Mouse (Mus musculus) hindbrain, embryonic 11.5 days (tissue): ENCODE data around the gene Rplp1. TPM values are rescaled to one million over a fixed set of nuclear protein-coding genes. Genes with fewer than 3 reads are reported as not detected.

ENCODE experiments used
- ATAC-seq: fragments of 200-750 bp; cut with Nextera tagmentation; 2 replicates; pipeline ENCODE4 v1.8.0; 2017; ENCODE audit warnings: mild to moderate bottlenecking, moderate TSS enrichment, moderate library complexity; ENCODE audit not compliant: low FRiP score
- DNase-seq: peaks from one replicate; pipeline ENCODE4 v3.0.0-alpha.2; 2015; ENCODE audit warnings: low spot score
- H3K27ac ChIP-seq: fragments of 300-500 bp; sonication (generic); 2 replicates; pipeline ENCODE4 v1.5.1; 2014; ENCODE audit warnings: mild to moderate bottlenecking, low read depth, low read length
- H3K27me3 ChIP-seq: fragments of 300-500 bp; sonication (generic); 2 replicates; pipeline ENCODE4 v1.6.1; 2014; ENCODE audit warnings: mild to moderate bottlenecking, low read length, moderate library complexity, mixed read lengths; ENCODE audit not compliant: control insufficient read depth, insufficient read depth
- H3K36me3 ChIP-seq: fragments of 300-500 bp; sonication (generic); 2 replicates; pipeline ENCODE4 v1.6.1; 2014; ENCODE audit warnings: mild to moderate bottlenecking, low read length, moderate library complexity, mixed read lengths; ENCODE audit not compliant: control insufficient read depth, insufficient read depth
- H3K4me1 ChIP-seq: fragments of 300-500 bp; sonication (generic); replicated peaks from 2 replicates; pipeline ENCODE4 v1.6.1; 2014; ENCODE audit warnings: low read length, mixed read lengths; ENCODE audit not compliant: control insufficient read depth, insufficient read depth
- H3K4me2 ChIP-seq: fragments of 300-500 bp; sonication (generic); replicated peaks from 2 replicates; pipeline ENCODE4 v1.6.1; 2014; ENCODE audit warnings: mild to moderate bottlenecking, low read depth, low read length
- H3K4me3 ChIP-seq: fragments of 300-500 bp; sonication (generic); 2 replicates; pipeline ENCODE4 v1.5.1; 2014; ENCODE audit warnings: low read depth, low read length
- H3K9ac ChIP-seq: fragments of 300-500 bp; sonication (generic); 2 replicates; pipeline ENCODE4 v1.6.1; 2014; ENCODE audit warnings: low read depth, low read length
- H3K9me3 ChIP-seq: fragments of 300-500 bp; sonication (generic); 2 replicates; pipeline ENCODE4 v1.6.1; 2016; ENCODE audit warnings: low read length; ENCODE audit not compliant: control insufficient read depth
- WGBS: fragments of 180-500 bp; shearing (Covaris S2); extraction: QIAGEN DNeasy Blood & Tissue Kit; methylation state at CpG from one replicate; pipeline ENCODE4 v1.1.7; 2014; 5-methylcytosine and 5-hydroxymethylcytosine counted together
- polyA plus RNA-seq: library from polyadenylated mRNA; unstranded; fragments of >200 nt; fragmentation: Nextera tagmentation; extraction: Ambion mirVana; gene quantifications from 2 replicates; pipeline ENCODE4 v1.2.1, GENCODE M21; 2014

The Rplp1 gene
- 1,024 and 1,073 TPM in 2 replicates for polyA plus RNA-seq

DNA sequence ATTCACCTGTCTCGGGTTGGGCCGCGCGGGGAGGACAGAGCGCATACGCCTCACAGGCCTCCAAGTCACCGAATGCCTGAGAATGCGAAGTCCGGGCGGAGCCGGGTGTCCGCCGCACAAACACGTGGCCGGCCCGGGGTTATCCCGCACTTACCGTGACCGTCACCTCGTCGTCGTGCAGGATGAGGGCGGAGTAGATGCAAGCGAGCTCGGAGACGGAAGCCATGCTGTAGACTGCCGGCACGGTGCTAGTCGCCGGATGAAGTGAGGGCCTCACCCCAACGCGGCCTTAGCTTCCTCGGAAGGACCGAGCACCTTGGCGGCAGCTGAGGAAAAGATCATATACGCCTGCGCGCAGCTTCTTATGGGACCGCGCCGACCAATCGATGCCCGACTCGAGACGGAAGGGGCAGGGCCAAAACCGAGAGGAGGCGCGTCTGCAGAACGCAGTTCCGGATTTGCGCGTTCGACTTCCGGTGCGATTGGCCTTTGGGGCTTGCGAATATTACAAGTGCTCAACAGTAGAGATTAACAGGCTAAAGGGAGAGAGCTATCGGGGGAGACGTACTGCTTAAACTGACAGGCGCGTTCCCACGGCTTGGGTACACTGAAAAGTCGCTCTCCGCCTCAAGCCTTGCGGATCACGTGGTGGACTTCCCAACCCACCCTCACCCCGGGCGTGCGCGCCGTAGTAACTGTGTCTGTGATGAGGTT is at the start of gene Rplp1:
Gene Rplp1, minus strand, starts transcription at position 340 of the 714 bp plus-strand sequence.
- peak; percentile 96 for DNase-seq
- Histone ChIP-seq H3K9me3 (no peaks in the 10 kb centered on the region), H3K36me3 (peaks cover 4% of the 10 kb centered on the region; the same call in 1 of the 2 replicates), H3K9ac (peak within 1 kb of the TSS; percentile 85), H3K27ac (peak within 1 kb of the TSS; percentile 90), H3K27me3 (no peaks in the 10 kb centered on the region), H3K4me1 (0 out of 2 replicates have a peak, but pooled peaks cover 2% of the 10 kb centered on the region), H3K4me3 (peak within 1 kb of the TSS; percentile 89), H3K4me2 (peak within 1 kb of the TSS; percentile 84)
- ATAC-seq, result peak; percentile 96
- WGBS, result under 1% methylated on average over 65 of the region's 70 CpGs

DNA sequence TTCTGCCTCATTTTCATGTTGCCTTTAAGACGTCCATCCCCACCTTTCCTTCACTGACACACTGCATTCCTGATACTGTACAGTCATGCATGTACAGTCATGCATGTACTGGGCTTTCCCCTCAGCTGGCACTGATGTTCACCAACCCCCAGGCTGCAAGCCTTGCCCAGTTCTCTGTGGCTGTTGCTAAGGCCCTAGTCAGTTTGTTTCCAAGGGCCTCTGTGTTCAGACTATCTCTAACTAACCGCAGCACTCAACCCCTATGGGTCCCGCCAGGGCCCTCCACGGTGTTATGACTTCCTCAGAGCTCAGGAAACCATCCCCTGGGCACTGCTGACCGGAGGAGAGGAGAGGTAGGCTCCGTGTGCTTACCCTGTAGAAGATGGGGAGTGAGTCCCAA is 49.0 kb upstream of the Rplp1 start:
- Histone ChIP-seq H3K4me1 (0 out of 2 replicates have a peak, but pooled peaks cover 2% of the 10 kb centered on the region), H3K36me3 (no peaks in the 10 kb centered on the region), H3K9ac (no peak overlapping the region), H3K4me2 (no peak overlapping the region), H3K27ac (no peak overlapping the region), H3K9me3 (no peaks in the 10 kb centered on the region), H3K27me3 (no peaks in the 10 kb centered on the region), H3K4me3 (no peak overlapping the region)
- 76% methylated on average over 6 of the region's 6 CpGs for WGBS
- DNase-seq (no peak), ATAC-seq (no peak)

DNA sequence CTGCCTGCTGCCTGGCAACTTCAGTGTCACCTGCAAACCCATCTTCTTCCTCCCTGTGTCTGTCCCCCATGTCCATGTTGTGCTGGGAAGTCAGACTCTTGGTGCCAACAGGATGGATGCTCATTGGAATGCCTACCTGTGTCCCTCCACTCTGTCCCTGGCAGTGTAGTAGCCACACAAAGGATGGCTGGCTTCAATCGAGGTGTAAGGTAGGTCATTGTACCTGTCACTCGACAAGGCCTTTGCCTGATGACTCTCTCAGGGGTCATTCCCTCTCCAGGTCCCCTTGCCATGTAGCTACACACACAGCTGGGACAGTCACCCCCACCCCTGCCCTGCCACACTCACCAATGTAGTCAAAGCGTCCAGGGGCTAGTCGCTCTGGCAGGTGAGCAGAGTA is 46.8 kb upstream of the Rplp1 start:
- H3K9ac ChIP-seq, result no peak overlapping the region
- no peak overlapping the region for H3K27ac ChIP-seq
- no peak overlapping the region for H3K4me3 ChIP-seq
- H3K9me3 ChIP-seq, result no peaks in the 10 kb centered on the region
- WGBS, result 85% methylated on average over 4 of the region's 4 CpGs
- DNase-seq, result no peak
- no peak overlapping the region for H3K4me2 ChIP-seq
- no peaks in the 10 kb centered on the region for H3K27me3 ChIP-seq
- H3K4me1 ChIP-seq, result 0 out of 2 replicates have a peak, but pooled peaks cover 2% of the 10 kb centered on the region
- ATAC-seq, result no peak
- H3K36me3 ChIP-seq, result no peaks in the 10 kb centered on the region

DNA sequence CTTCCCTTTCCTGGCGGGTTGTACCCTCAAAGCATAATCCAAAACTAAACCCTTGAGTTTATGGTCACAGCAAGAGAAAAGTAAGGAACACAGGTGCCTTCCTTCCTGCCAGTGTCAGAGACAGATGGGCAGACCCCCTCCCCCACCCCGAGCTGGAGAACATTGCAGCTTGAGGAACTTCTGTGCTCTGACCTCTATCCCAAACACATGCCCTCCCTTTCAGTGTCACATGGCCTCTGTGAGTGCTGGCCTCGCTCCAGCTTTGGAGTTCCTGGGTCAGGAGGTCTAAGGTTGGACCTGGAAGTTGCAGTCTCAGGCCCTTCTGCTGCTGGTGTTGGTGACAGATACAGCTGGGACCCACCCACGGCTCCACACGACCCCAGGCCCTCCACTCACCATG is 46.4 kb upstream of the Rplp1 start:
- Histone ChIP-seq H3K36me3 (no peaks in the 10 kb centered on the region), H3K9ac (no peak overlapping the region), H3K4me2 (no peak overlapping the region), H3K4me1 (0 out of 2 replicates have a peak, but pooled peaks cover 2% of the 10 kb centered on the region), H3K27me3 (no peaks in the 10 kb centered on the region), H3K4me3 (no peak overlapping the region), H3K27ac (no peak overlapping the region), H3K9me3 (no peaks in the 10 kb centered on the region)
- no peak for ATAC-seq
- no peak for DNase-seq
- 59% methylated on average over 5 of the region's 5 CpGs for WGBS

DNA sequence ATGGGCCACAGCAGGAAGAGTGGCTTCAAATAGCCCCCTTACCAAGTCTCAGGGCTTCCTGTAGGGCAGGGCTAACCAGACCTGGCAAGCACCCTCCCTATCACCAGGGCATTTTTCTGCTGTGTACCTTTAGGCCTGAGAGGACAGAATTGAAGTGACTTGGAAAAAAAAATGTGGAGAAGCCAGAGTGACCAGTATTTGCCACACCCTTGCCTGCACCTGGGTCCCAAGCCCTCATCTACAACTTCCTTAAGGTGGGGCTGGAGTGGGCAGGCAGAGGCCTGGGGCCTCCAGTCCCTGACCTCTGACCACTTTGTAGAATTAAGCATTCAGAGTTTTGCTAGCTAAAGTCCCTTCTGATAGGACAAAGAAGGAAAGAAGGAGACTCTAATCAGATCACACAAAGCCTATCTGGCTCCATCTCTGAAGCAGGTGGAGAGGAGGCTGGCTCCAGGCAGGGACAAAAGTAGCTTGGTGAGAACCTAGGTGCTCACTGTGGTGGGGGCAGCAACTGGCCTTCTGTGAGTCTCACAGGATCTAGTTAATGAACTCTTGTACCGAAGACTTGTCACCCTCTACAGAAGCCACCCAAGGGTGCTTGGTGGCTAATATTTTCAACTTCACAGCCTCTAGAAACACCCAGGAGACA is 45.7 kb upstream of the Rplp1 start:
- no peaks in the 10 kb centered on the region for H3K9me3 ChIP-seq
- no peaks in the 10 kb centered on the region for H3K27me3 ChIP-seq
- H3K4me1 ChIP-seq, result no peaks in the 10 kb centered on the region
- no peak overlapping the region for H3K4me2 ChIP-seq
- ATAC-seq (no peak), DNase-seq (no peak)
- no peak overlapping the region for H3K4me3 ChIP-seq
- H3K36me3 ChIP-seq, result no peaks in the 10 kb centered on the region
- WGBS, result 89% methylated on average over 1 of the region's 1 CpGs
- H3K9ac ChIP-seq, result no peak overlapping the region
- H3K27ac ChIP-seq, result no peak overlapping the region

DNA sequence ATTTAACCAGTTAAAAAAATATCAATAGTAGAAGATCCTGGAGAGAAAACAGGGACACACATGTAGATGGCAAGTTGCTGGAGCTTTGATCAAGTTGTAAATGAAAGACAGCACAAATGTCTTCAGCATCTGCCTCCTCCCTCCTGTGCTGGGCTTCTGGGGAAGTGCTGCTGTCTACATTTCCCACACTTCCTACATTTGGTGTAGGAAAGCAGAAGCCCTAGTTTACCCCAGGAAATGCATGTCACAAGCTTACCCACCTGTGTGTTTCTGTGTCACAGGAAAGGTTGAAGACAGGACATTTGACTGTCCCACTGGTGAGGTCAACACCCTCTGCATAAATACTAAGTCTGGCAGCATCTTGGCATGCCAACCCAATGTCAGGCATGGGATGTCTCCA is 40.4 kb upstream of the Rplp1 start:
- ATAC-seq (no peak), DNase-seq (no peak)
- Histone ChIP-seq H3K4me2 (no peak overlapping the region), H3K36me3 (no peaks in the 10 kb centered on the region), H3K4me1 (no peaks in the 10 kb centered on the region), H3K4me3 (no peak overlapping the region), H3K9me3 (no peaks in the 10 kb centered on the region), H3K27me3 (no peaks in the 10 kb centered on the region), H3K27ac (no peak overlapping the region), H3K9ac (no peak overlapping the region)

DNA sequence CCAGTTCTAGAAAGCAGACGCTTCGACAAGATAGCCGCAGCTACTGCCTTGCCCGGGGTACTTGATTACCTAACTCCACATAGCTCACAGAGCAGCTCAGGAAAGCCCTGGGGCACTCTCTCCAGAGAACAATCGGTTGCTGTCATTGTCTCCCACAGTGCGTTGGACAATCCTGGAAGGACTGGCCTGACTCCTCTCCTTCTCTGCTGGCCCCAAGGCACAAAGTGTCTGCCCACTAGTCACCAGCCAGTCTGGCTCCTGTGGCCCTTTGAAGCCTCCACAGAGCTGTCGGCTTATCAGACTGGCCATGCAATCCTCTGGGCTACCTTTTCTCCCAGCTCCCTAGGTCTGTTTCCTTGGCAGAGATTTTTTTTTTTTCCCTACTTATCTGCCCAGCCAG is 37.9 kb upstream of the Rplp1 start:
- DNase-seq, result no peak
- Histone ChIP-seq H3K4me1 (no peaks in the 10 kb centered on the region), H3K36me3 (no peaks in the 10 kb centered on the region), H3K9ac (no peak overlapping the region), H3K27me3 (no peaks in the 10 kb centered on the region), H3K9me3 (no peaks in the 10 kb centered on the region), H3K27ac (no peak overlapping the region), H3K4me3 (no peak overlapping the region), H3K4me2 (no peak overlapping the region)
- no peak for ATAC-seq
- WGBS, result 45% methylated on average over 7 of the region's 7 CpGs

DNA sequence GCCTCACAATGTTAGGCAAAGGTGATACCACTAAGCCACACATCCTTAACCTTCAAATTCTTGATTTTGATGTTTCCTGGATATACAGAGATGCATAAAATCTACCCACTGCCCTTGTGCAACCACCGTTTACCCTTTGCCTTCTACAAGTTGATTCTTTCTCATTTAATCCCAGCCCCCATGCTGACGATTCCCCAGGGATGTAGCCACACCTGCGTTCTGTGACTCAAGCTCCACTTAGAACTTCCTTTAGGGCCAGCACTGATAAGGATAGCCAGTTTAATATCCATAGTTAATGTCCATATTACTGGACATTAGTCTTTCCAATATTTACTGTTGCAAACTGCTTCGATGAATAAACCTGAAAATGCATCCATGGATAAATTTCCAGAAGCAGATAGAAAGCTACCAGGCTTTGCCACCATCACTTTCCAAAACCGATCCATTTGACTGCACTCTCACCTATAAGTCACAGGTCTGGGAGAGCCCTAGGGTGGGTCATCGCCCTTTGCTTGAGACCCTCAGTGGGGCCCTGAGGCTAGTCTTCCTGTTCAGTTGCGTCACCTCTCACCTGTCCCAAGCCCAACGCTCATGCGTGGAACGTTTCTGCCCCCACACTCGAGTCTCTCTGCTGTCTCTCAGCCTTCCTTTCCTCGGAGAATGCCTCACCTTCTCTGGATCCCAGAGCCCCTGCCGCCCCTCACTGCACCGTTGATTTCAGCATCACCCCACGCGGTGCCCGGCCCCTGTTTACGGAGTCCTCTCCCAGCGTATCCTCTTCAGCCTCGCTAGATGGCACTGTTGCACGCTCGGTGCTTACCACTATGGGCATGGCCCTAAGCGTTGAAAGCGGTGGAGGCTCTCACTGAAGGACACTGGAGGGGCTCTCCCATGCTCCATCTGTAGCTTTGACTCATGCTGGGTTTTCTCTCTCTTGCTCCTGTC is 33.3 kb upstream of the Rplp1 start:
- Histone ChIP-seq H3K27me3 (no peaks in the 10 kb centered on the region), H3K4me2 (peak overlapping the region; percentile 95), H3K9ac (peak overlapping the region; percentile 50), H3K36me3 (no peaks in the 10 kb centered on the region), H3K9me3 (no peaks in the 10 kb centered on the region), H3K4me1 (0 out of 2 replicates have a peak, but pooled peaks cover 3% of the 10 kb centered on the region), H3K4me3 (peak overlapping the region; percentile 85), H3K27ac (no peak overlapping the region)
- WGBS, result 9% methylated on average over 24 of the region's 24 CpGs
- peak; percentile 93 for DNase-seq
- peak; percentile 69 for ATAC-seq
